Mouse (Mus musculus): ENCODE results near the gene Gm20388.
A peak's percentile ranks its signal among the peaks of the same experiment; 100 is the strongest.

Gm20388 gene

DNA sequence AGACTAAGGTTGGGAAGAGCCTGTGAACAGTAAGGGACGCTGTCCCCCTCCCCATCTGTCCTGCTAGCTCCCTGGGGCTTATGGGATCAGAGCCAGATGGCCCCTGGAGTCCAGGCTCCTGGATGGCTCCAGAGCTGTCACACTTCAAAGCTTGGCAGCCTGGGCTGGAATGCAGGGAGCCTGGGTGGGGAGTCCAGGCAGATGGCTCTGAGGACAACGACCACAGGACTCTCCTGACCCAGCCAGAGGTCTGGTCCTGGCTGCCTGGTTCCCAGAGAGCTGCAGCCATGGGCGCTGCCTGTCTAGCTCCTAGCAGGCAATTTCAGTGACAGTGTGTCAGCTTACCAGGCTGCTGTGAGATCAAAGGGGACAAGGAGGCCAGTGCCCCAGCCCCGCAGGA lies 984.4 kb downstream of the Gm20388 start:
- no peak for DNase-seq (ENCODE audit: low spot score)

DNA sequence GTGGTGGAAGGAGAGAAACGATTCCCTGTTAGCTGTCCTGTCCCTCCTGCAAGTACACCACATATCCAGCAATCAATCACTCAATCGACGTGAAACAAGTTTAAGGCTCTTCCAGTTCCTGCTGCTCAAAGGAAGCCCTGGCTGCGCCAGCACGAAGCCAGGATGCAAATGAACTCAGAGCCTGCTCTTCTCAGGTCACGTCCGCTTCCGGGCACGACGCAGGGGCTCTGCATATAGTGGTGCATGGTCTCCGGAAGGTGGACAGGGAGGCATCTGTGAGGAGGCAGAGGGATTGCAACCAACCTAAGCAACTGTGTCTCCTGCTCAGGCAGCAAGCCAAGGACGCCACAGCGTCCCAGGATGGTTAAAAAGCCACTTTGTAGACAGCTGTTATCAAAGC lies 985.0 kb downstream of the Gm20388 start:
- DNase-seq (ENCODE audit: low spot score) = no peak

DNA sequence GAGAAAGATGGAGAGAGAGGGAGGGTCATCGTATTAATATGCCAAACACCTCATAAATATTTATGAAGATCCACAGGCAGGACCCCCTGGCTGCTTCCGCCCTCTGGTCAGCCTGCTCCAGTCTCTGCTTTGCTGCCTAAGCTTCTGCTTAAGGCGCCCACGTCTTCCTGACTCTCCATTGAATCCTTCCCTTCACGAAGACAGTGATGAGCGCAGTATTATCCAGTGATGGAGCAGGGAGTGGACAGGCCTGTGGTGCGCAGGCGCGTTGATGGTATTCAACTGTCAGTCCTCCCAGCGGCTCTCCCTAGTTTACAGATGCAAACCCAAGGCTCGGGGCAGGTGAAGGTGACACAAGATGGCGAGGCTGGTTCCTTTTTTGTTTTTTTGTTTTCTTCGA lies 985.6 kb downstream of the Gm20388 start:
- DNase-seq (ENCODE audit: low spot score) = no peak

DNA sequence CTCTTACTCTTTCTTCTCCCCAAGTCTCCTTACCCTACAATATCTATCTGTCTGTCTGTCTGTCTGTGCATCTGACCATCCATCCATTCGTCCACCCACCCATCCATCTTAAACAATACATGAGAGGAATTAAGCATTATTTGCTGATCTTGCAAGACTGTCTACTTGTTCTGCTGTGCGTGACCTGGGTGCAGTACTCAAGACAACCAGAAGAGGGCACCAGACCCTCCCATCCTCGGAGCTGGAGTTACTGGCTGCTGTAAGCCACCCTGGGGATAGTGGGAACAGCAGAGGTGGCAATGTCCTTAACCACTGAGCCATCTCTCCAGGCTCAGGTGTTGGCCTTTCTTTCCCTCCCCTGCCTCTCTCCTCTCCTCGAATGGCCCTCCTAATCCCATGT lies 987.4 kb downstream of the Gm20388 start:
- DNase-seq (ENCODE audit: low spot score) = peak; percentile 35

DNA sequence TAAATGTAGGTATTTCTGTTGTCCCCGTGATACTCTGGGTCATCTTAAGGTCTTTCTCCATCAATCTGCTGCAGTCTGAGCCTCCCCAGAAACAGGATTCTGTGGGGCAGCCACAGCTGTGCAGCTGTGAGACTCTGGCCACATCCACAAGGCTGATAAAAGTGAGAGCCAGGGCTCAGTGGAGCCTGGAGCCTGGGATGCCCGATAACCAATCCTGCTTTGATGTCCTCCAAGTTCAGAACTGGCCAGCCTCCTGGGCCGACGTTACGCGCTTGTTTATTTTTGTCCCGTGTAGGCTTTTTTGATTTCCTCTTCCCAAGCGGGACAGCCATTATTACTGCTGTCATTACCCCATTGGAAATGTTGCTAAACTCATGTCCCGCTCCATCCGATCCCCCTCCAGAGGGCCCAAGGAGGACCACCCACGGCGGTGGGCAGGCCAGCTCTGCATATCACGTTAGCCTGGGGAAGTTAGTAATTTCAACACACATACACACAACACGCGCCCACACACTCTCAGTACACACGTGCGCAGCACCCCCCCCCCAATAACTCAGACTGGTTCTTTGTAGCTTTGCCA lies 988.3 kb downstream of the Gm20388 start:
- DNase-seq (ENCODE audit: low spot score) = no peak

DNA sequence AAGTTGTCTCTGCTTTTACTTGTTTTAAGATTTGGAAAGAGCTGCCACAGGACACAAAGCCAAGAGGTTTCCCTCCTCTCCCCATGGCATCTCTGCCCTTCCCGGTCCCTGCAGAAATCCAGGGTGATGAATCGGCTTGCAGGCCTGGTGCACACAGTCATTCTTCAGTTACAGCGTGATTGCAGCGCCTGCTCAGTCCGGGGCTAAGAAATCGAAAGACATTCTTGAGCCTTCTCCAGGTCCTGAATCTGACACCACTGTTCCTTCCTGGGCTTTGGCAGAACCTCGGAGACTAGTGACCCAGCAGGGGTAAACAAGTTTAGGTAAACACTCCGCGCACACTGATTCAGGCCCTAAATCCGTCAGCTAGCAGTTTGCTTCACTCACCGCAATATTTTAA lies 991.7 kb downstream of the Gm20388 start:
- DNase-seq (ENCODE audit: low spot score) = peak; percentile 26

DNA sequence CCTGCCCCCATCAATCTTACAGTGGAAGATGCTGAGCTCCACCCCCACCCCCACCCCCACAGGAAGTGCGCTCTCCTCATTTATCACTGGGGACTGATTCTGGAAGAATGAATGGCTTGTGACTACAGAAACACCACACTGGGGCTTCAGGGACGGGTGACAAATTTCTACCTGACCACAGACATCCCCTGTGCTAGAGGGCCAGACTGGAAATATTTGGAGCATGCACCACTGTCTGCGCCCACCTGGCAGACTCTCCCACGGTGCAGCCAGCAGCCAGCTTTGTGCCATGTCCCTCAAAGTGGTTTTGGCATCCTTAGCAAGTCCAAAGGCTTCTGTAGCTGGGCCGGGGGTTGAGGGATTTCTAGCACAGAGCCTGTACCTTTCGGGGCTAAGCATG lies 997.0 kb downstream of the Gm20388 start:
- DNase-seq (ENCODE audit: low spot score) = no peak

DNA sequence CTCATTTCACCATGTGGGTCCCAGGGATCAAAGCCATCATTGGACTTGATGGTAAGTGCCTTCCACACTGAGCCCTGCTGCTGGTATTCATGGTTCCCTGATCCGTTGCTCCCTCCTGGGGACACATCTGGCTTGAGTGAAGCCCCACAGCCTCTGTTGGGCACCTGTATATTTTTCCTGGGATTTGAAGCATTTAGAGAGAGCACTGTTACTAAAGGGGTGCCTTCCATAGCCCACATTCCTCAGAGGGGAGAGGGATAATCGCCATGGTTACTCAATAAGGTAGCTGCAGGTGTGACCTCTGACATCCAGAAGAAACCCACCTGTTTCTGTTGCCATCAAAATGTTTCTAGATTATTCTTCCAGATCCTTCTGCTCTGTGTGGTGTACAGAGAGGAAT lies 1000.3 kb downstream of the Gm20388 start:
- no peak for DNase-seq (ENCODE audit: low spot score)

DNA sequence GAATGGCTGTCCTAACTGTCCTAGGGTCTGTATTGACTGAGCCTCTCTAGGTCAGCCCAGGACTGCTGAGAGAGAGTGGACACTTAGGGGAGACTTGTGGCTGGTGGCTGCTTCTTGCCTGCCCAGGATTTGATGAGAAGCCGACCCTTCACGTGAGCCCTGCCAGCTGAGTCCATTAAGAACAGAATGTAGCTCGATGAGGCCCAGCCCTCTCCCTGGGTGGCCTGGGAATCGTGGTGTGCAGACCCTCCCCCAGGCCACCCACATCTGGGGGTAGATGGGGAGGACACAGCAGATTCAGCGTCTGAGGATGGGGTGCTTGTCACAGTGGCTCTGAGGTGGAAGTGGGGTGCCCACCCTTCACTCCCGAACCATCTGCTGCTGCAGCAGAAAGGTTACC lies 1001.8 kb downstream of the Gm20388 start:
- DNase-seq (ENCODE audit: low spot score) = no peak

DNA sequence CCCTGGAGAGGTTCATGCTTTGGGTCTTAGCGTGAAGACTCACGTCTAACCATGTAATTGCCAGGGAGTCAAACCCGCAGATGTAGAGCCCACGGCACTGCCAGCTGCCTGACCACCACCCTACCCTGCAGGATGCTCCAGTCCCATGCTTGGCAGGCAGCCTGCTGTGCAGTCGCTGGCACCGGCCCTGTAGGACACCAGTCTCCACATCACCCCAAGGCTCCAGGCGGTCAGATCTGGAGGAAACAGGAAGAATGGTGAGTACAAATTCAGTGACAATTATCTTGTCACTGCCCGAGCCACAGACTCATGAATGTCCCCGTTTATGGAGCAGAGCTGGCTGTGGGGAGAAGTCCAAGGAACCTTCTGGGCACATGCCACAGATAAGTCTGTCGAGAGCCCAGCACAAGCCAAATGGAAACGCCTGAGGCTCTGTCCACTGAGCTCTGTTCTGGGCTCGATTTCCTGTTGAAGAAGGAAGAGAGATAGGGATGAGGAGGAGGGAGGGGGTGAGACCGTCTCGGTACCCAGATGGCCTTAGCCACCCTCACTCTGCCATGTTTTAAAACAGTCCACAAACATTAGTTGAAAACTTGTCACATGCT lies 1006.3 kb downstream of the Gm20388 start:
- no peak for DNase-seq (ENCODE audit: low spot score)

DNA sequence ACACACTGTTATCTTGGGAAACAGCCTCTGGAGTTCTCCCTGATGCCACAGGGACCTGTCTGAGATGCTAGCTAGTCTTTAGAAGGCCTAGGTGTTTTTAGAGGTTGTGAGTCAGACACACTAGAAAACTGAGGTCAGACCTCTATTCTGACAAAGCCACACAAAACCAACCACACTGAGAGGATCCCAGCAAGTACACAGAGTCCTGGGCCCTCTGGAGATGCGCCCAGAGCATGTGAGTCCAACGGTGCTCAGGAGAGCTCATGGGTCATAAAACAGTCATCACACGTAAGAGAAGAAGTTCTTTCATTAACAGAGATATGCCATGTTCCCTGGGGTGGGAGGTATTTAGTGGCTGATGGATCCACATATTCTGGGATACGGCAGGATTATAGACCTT lies 1009.9 kb downstream of the Gm20388 start:
- no peak for DNase-seq (ENCODE audit: low spot score)

DNA sequence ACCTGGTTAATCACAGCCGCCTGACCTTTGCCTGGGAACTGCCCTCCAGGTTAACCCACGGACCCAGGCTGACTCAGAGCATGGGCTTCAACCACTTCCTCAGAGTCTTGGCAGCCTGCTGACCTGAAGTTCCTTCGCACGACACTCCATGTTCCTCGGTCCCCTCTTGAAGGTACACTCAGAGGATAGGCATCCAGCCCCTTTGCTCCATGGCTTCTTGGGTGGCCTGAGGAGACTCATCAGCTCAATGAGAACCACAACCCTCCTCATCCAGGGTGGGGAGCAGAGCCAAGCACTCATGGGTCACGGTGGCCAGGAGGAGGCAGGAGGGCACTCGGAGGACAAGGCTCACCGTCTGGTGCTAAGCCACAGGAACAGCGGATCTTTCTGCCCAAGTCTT lies 1015.6 kb downstream of the Gm20388 start:
- no peak for DNase-seq (ENCODE audit: low spot score)

DNA sequence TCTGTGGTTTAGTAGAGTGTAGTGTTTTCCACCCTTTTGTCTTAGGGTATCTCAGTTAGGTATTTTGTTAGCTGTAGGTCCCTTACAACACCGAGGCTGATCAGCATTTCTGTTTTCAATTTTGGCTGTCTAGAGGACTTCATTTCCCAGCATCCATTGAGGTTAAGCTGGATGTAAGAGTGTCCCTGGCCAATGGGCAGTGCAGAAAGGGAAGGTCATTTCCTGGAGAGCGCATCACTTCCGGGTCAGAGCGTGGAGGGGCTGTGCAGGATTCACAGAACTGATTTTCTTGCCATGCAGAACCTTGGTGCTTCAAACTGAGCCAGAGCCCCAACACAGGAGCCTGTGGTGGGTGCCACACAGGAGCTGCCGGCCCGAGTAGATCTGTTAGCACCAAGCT lies 1017.4 kb downstream of the Gm20388 start:
- no peak for DNase-seq (ENCODE audit: low spot score)

DNA sequence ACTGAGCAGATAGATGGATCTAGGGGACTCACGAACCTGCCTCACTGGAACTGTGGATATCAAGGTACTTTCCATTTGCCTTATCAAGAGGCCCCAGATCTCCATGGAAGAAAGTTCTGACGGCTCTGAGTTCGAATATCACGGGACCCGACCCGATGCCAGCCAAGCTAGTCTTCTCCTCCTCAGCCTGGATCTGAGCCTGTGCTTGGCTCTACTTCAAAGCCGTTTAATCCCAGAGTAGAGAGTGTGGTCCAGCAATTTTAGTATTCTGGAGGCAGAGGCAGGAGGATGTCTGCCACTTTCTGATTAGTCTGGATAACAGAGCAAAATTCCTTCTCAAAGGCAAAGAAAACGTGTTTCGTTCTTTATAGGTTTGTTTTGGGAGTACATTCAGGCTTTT lies 1024.0 kb downstream of the Gm20388 start:
- no peak for DNase-seq (ENCODE audit: low spot score)

DNA sequence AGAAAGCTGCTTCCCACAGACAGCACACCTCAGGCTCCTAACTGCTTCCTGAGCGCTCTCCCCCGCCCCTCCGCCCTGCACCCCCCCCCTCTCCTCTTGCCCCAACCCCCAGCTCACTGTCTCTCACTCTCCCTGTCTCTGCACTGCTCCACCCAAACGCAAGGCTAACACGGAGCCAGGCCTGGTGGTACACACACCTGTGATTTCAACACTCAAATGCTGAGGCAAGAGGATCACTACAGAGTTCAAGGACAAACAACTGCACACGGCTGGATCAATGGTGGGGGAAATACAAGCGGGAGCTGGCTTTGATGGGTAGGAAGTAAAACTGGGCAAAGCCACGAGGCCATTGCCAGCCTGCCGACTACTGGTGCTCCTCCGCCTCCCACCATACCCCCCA lies 1026.0 kb downstream of the Gm20388 start:
- DNase-seq (ENCODE audit: low spot score) = no peak

DNA sequence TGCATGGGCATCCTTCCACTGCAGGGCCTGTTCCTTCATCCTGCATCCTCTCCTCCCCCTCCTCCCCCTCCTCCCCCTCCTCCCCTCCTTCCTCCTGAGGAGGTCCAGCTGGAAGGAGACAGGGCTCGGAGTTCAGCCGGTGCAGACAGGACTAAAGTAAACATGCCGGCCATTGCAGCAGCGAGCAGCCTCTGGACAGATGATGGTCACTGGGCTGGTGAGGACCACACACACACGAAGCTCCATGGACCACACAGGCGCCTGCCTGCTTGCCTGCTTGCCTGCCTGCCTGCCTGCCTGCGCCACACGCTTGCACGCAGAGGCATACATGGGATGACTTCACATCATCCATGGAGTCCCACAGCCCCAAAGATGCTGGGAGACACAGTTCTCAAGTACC lies 1026.8 kb downstream of the Gm20388 start:
- DNase-seq (ENCODE audit: low spot score) = no peak

DNA sequence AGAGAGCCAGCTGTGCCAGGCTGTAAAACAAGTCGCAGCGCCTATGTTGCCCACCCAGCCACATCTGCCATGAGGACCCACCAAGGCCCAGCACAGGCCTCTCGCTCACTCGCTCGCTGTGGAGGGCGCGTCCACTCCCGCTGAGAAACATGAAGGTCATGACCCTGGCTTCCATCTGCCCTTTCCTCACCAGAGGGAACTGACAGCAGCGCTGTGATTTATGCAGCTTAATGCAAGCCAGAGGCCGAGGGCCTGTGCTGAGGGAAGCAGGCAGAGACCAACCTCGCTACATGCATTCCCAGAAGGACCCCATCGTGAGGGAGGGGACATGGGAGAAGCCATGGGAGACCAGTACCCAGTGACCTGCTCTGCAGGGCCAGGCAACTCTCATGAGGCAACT lies 1029.6 kb downstream of the Gm20388 start:
- no peak for DNase-seq (ENCODE audit: low spot score)

DNA sequence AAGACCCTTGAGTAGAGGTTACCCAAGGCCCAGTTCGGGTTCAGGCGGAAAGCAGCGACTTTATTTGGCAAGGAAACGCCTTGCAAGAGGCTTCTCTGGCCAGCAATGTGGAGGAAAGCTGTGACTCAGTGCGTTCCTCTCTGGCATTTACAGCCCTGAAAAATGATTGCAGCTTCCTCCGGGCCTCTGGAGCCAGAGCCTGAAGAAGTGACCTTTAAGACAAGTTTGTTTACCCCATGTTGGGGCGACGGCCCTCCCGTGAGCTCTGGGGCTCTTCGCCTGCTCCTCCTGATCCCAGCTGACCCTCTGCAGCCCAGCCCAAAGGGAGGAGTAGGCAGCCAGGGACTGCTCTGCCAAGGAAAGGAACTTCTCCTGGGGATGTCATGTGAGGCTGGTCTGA lies 1036.6 kb downstream of the Gm20388 start:
- DNase-seq (ENCODE audit: low spot score) = peak; percentile 21

DNA sequence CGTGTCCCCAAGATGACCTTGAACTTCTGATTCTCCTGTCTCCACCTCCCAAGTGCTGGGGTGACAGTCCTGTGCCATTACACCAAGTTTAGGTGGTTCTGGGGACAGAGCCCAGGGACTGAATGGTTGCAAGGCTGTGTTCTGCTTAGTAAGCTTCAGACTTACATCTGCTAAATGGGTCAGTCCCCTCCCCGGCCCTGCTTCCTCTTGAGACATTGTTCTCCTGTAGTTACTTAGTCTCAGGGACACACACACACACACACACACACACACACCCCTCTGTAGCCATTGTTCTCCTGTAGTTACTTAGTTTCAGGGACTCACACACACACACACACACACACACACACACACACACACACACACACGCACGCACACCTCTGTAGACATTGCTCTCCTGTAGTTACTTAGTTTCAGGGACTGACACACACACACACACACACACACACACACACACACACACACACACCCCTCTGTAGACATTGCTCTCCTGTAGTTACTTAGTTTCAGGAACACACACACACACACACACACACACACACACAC lies 1037.5 kb downstream of the Gm20388 start:
- no peak for DNase-seq (ENCODE audit: low spot score)

DNA sequence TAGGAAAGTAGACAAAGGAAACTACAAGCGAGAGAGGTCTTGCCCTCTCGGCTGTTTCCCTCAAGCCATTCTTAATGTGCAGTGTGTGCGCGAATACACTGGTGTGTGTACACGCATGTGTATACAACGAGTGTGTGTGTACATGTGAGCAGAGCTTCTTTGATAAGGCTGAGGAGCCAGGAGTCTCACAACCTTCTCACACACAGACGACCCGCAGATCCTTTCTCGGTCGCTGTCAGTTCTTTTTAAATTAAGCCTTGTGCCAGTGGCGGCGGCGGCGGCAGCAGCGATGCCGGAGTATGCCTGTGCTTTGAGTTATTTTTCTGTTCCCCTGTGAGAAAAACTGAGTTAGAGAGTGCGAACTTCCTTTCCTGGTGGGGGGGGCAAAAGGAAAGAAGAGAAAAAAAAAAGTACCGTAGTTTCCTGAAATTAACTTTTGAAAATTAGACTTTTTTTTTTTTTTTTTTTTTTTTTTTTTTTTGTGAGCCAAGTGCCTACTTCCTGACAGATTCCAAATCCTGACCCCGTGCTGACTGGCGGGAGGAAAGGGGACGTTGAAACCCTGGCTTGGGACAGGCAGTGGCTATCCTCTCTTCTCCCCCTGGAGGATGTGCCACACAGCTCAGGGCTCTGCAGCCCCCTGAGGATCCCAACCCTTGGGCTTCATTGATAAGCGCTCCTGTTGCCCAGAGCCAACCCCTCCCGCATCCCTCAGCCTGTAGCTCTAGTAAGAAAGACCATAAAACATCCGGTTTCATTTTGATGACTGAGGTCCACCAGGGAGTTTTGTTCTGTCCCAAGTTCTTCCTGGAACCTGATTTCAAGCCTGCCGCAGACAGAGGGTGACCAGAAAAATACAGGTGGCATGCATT lies 1038.2 kb downstream of the Gm20388 start:
- DNase-seq (ENCODE audit: low spot score) = no peak

DNA sequence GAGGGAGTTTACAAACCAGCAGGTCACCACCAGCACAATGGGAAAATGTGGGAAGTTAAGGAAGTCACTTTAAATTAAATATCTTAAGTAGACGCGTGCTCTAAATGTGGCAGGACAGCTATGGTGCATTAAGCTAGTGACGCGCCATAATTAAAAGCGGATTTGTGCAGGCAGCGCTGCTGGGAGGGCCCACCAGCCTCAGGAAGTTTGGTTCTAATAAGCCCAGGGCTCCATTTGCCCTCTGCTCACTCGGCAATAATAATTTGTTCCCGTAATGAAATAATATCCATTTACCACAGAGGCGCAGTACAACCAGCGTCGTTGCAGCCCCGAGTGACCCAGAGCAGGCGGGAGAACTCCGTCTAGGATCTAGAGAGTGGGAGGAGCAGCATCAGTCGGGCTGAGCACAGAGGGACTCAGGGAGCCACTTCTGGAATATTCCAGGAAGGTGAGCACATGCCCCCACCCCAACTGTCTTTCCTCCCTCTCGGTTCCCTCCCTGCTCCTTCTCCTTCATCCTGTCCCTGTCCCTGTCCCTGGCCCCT lies 1040.1 kb downstream of the Gm20388 start:
- DNase-seq (ENCODE audit: low spot score) = no peak

DNA sequence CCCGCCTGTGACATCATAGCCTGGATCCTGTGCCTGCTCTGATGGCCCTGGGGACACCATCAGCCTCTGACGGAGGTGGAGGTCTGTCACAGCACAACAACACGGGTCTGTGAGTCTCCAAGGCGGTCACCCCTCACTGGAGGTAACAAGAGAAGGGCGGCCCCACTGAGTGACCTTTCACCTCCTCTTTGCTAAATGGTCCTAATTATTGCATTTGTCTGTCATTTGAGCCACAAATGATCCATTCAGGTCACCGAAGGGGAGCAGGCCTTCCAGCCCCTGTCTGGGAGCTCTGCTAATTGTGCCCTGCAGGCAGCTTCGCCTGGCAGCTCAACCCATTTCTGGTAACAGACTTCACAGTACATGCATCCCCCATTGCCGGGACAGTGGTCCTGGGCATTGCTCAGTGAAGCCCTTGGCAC lies 1048.8 kb downstream of the Gm20388 start:
- DNase-seq (ENCODE audit: low spot score) = no peak

All from urinary bladder, postnatal 25 days (tissue).